Mouse (Mus musculus) small intestine, adult 2 months (tissue): ENCODE results near the gene Tgfb1. TPM values are rescaled to one million over a fixed set of nuclear protein-coding genes. Genes with fewer than 3 reads are reported as not detected.
A peak's percentile ranks its signal among the peaks of the same experiment; 100 is the strongest.

Experiments
- H3K27ac ChIP-seq: fragments of 200-500 bp; 2 replicates; pipeline ENCODE4 v1.5.1; 2012; ENCODE audit warnings: low read depth, low read length, control low read depth, inconsistent platforms; ENCODE audit not compliant: insufficient read depth
- H3K27me3 ChIP-seq: fragments of 200-500 bp; 2 replicates; pipeline ENCODE4 v1.6.1; 2012; ENCODE audit warnings: mild to moderate bottlenecking, moderate library complexity, low read length, inconsistent platforms; ENCODE audit not compliant: control insufficient read depth, insufficient read depth
- H3K36me3 ChIP-seq: fragments of 200-500 bp; 2 replicates; pipeline ENCODE4 v1.6.1; 2012; ENCODE audit warnings: mild to moderate bottlenecking, low read length, control low read depth, inconsistent platforms; ENCODE audit not compliant: control insufficient read depth, insufficient read depth
- H3K4me1 ChIP-seq: fragments of 200-500 bp; 2 replicates; pipeline ENCODE4 v1.6.1; 2012; ENCODE audit warnings: low read length, inconsistent platforms, mixed read lengths; ENCODE audit not compliant: control insufficient read depth, insufficient read depth, insufficient read length
- H3K4me3 ChIP-seq: fragments of 200-500 bp; 2 replicates; pipeline ENCODE4 v1.5.1; 2012; ENCODE audit warnings: low read depth, mild to moderate bottlenecking, control low read depth, inconsistent platforms, low read length, moderate library complexity
- CTCF ChIP-seq: fragments of 200-500 bp; IDR thresholded peaks from 2 replicates; pipeline ENCODE4 v1.5.1; 2012; ENCODE audit warnings: low read depth, mild to moderate bottlenecking, control low read depth, inconsistent platforms, low read length, moderate library complexity, mixed read lengths; ENCODE audit not compliant: insufficient replicate concordance, insufficient read length; ENCODE audit errors: extremely low read depth
- POLR2A ChIP-seq: fragments of 200-500 bp; IDR thresholded peaks from 2 replicates; pipeline ENCODE4 v1.6.1; 2012; ENCODE audit warnings: low read depth, mild to moderate bottlenecking, control low read depth, inconsistent platforms, low read length, moderate library complexity
- WGBS: fragments of 180-500 bp; shearing (Covaris S2); methylation state at CpG from one replicate; pipeline ENCODE4 v1.1.7; 2018; 5-methylcytosine and 5-hydroxymethylcytosine counted together
- polyA plus RNA-seq: library from polyadenylated mRNA; depleted of rRNA; stranded (reverse); fragments of >200 nt; gene quantifications from 2 replicates; pipeline ENCODE4 v1.2.3, GENCODE M21; 2012

Gene Tgfb1
- polyA plus RNA-seq, 1 experiment: 24.4 TPM

- Histone ChIP-seq H3K4me1 (peaks cover 12% of the 10 kb centered on the region), H3K27ac (peak overlapping the region; percentile 67), H3K27me3 (no peaks in the 10 kb centered on the region), H3K4me3 (no peak overlapping the region), H3K36me3 (no peaks in the 10 kb centered on the region)
- TF ChIP-seq CTCF: no peak
- TF ChIP-seq POLR2A: no peak
- WGBS: 73% methylated on average over 7 of the region's 7 CpGs
Measured at GRCm38 (mm10) chr7:25683474-25684180, 3.2 kb upstream of the Tgfb1 start.

- no peaks in the 10 kb centered on the region for H3K27me3 ChIP-seq
- no peak overlapping the region for H3K4me3 ChIP-seq
- no peak overlapping the region for H3K27ac ChIP-seq
- TF ChIP-seq POLR2A (no peak), CTCF (no peak)
- WGBS: 95% methylated on average over 6 of the region's 6 CpGs
- H3K4me1 ChIP-seq: peaks cover 12% of the 10 kb centered on the region
- no peaks in the 10 kb centered on the region for H3K36me3 ChIP-seq
Measured at GRCm38 (mm10) chr7:25684659-25685058, 2.1 kb upstream of the Tgfb1 start.

GRCm38 (mm10) chr7:25685926-25686470 is 804 bp upstream of the Tgfb1 start:
- H3K27me3 ChIP-seq: no peaks in the 10 kb centered on the region
- H3K4me1 ChIP-seq: peaks cover 12% of the 10 kb centered on the region
- H3K4me3 ChIP-seq: peak overlapping the region; percentile 70
- 81% methylated on average over 21 of the region's 21 CpGs for WGBS
- H3K36me3 ChIP-seq: no peaks in the 10 kb centered on the region
- TF ChIP-seq POLR2A (no peak), CTCF (no peak)
- no peak overlapping the region for H3K27ac ChIP-seq

- TF ChIP-seq CTCF (peak; percentile 49), POLR2A (no peak)
- Histone ChIP-seq H3K36me3 (no peaks in the 10 kb centered on the region), H3K27ac (peak overlapping the region; percentile 4; the same call in 1 of the 2 replicates), H3K4me1 (peaks cover 7% of the 10 kb centered on the region), H3K27me3 (no peaks in the 10 kb centered on the region), H3K4me3 (peak overlapping the region; percentile 70)
- WGBS: under 1% methylated on average over 47 of the region's 47 CpGs
Measured at GRCm38 (mm10) chr7:25687811-25688401, 1.1 kb downstream of the Tgfb1 start.

- under 1% methylated on average over 52 of the region's 52 CpGs for WGBS
- Histone ChIP-seq H3K36me3 (no peaks in the 10 kb centered on the region), H3K4me1 (peaks cover 3% of the 10 kb centered on the region), H3K4me3 (peak overlapping the region; percentile 70), H3K27me3 (no peaks in the 10 kb centered on the region), H3K27ac (peak overlapping the region; percentile 4)
- TF ChIP-seq CTCF (no peak), POLR2A (peak; percentile 22; the same call in 1 of the 2 replicates)
Measured at GRCm38 (mm10) chr7:25688810-25689586, 2.2 kb downstream of the Tgfb1 start.

GRCm38 (mm10) chr7:25689603-25690021 is 2.8 kb downstream of the Tgfb1 start:
- WGBS: 13% methylated on average over 12 of the region's 12 CpGs
- Histone ChIP-seq H3K4me3 (peak overlapping the region; percentile 70), H3K36me3 (no peaks in the 10 kb centered on the region), H3K27ac (no peak overlapping the region), H3K4me1 (peaks cover 3% of the 10 kb centered on the region), H3K27me3 (no peaks in the 10 kb centered on the region)
- TF ChIP-seq POLR2A (no peak), CTCF (no peak)

GRCm38 (mm10) chr7:25690051-25690450 is 3.2 kb downstream of the Tgfb1 start:
- H3K36me3 ChIP-seq: no peaks in the 10 kb centered on the region
- WGBS: 42% methylated on average over 5 of the region's 5 CpGs
- H3K4me1 ChIP-seq: peaks cover 3% of the 10 kb centered on the region
- H3K27me3 ChIP-seq: no peaks in the 10 kb centered on the region
- no peak overlapping the region for H3K27ac ChIP-seq
- H3K4me3 ChIP-seq: peak overlapping the region; percentile 9; the same call in 1 of the 2 replicates
- no peak for TF ChIP-seq POLR2A
- no peak for TF ChIP-seq CTCF
